Mouse (Mus musculus): Measurements from ENCODE around the gene Apbb2. TPM values are rescaled to one million over a fixed set of nuclear protein-coding genes. Genes with fewer than 3 reads are reported as not detected.
A peak's percentile ranks its signal among the peaks of the same experiment; 100 is the strongest.

Apbb2 gene
- polyA plus RNA-seq, 1 experiment from 2014 or later, result 5.6 TPM

- peaks cover 8% of the 10 kb centered on the region for H3K4me1 ChIP-seq (ENCODE audit: insufficient read depth)
- no peaks in the 10 kb centered on the region for H3K36me3 ChIP-seq (replicated peaks; ENCODE audit: insufficient read depth, low read length)
- no peak overlapping the region for H3K9ac ChIP-seq (replicated peaks)
- H3K4me2 ChIP-seq (ENCODE audit: low read depth, low read length), result peak overlapping the region; percentile 32; the same call in 1 of the 2 replicates
- 52% methylated on average over 9 of the region's 9 CpGs for WGBS (ENCODE audit: insufficient replicate concordance)
- no peak overlapping the region for H3K27ac ChIP-seq (ENCODE audit: low read depth)
- DNase-seq, result peak; percentile 31
- H3K9me3 ChIP-seq (ENCODE audit: low read length), result no peaks in the 10 kb centered on the region
- no peak overlapping the region for H3K4me3 ChIP-seq (ENCODE audit: low read depth, low read length)
- ATAC-seq, result peak; percentile 53
- no peaks in the 10 kb centered on the region for H3K27me3 ChIP-seq (ENCODE audit: insufficient read depth, low read length)
- TF ChIP-seq CTCF (IDR thresholded peaks at IDR 0.05; ENCODE audit: low read depth), result no peak
- no peak for TF ChIP-seq EP300 (IDR thresholded peaks at IDR 0.05; ENCODE audit: low read depth)
Measured at GRCm38 (mm10) chr5:66535566-66536236, 82.9 kb downstream of the Apbb2 start.

- no peak overlapping the region for H3K27ac ChIP-seq (ENCODE audit: low read depth)
- no peak for DNase-seq
- no peaks in the 10 kb centered on the region for H3K36me3 ChIP-seq (replicated peaks; ENCODE audit: insufficient read depth, low read length)
- H3K4me2 ChIP-seq (ENCODE audit: low read depth, low read length), result no peak overlapping the region
- peaks cover 8% of the 10 kb centered on the region for H3K4me1 ChIP-seq (ENCODE audit: insufficient read depth)
- no peak for ATAC-seq
- no peaks in the 10 kb centered on the region for H3K27me3 ChIP-seq (ENCODE audit: insufficient read depth, low read length)
- no peak overlapping the region for H3K4me3 ChIP-seq (ENCODE audit: low read depth, low read length)
- no peak overlapping the region for H3K9ac ChIP-seq (replicated peaks)
- 87% methylated on average over 14 of the region's 14 CpGs for WGBS (ENCODE audit: insufficient replicate concordance)
- TF ChIP-seq CTCF (IDR thresholded peaks at IDR 0.05; ENCODE audit: low read depth) (no peak), EP300 (IDR thresholded peaks at IDR 0.05; ENCODE audit: low read depth) (no peak)
- no peaks in the 10 kb centered on the region for H3K9me3 ChIP-seq (ENCODE audit: low read length)
Measured at GRCm38 (mm10) chr5:66533711-66534425, 84.7 kb downstream of the Apbb2 start.

DNA sequence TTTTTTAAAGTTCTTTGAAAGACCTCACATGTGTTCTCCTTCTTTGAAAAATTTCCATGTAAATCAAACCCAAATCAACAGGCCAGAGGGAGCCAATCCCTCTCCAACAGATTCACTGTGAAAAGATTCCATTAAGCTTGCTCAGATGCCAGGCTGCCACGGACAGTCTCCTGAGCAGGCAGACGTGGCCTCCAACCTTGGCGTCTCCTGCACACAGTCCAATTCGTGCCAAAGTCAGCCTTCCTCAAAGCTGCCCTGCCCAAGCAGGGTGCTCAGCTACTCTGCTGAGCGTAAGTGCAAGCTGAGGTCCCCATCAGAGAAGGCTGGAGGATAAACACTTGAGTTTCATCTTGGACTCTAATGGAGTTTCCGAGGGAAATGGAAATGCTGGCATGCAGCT, 85.8 kb downstream of the Apbb2 start:
- H3K27ac ChIP-seq (ENCODE audit: low read depth), result no peak overlapping the region
- no peak for ATAC-seq
- TF ChIP-seq CTCF (IDR thresholded peaks at IDR 0.05; ENCODE audit: low read depth) (no peak), EP300 (IDR thresholded peaks at IDR 0.05; ENCODE audit: low read depth) (no peak)
- no peaks in the 10 kb centered on the region for H3K9me3 ChIP-seq (ENCODE audit: low read length)
- no peaks in the 10 kb centered on the region for H3K27me3 ChIP-seq (ENCODE audit: insufficient read depth, low read length)
- no peak overlapping the region for H3K9ac ChIP-seq (replicated peaks)
- no peak for DNase-seq
- no peak overlapping the region for H3K4me2 ChIP-seq (ENCODE audit: low read depth, low read length)
- H3K36me3 ChIP-seq (replicated peaks; ENCODE audit: insufficient read depth, low read length), result no peaks in the 10 kb centered on the region
- peaks cover 8% of the 10 kb centered on the region for H3K4me1 ChIP-seq (ENCODE audit: insufficient read depth)
- H3K4me3 ChIP-seq (ENCODE audit: low read depth, low read length), result no peak overlapping the region
- WGBS (ENCODE audit: insufficient replicate concordance), result 75% methylated on average over 6 of the region's 6 CpGs

DNA sequence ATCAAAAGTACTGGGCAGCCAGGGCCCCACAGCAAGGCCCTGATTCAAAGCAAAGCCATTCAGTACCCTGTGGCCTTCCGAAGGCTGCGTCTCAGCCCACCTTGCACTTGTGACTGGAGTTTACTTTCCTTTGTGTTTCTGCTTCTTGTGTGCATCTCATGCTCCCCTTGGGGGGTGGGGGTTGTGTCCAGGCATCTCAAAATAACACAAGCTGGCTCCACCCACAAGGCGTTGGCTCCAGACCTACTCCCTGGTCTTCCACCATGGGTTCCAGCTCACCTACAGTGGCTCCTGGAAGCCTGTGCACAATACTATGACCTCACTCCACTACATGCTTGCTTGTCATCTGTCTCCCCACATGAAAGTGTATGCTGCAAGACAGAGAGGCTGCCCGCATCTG, 88.2 kb downstream of the Apbb2 start:
- Histone ChIP-seq H3K4me3 (ENCODE audit: low read depth, low read length) (no peak overlapping the region), H3K27me3 (ENCODE audit: insufficient read depth, low read length) (no peaks in the 10 kb centered on the region), H3K9ac (replicated peaks) (no peak overlapping the region), H3K4me1 (ENCODE audit: insufficient read depth) (peaks cover 8% of the 10 kb centered on the region), H3K9me3 (ENCODE audit: low read length) (no peaks in the 10 kb centered on the region), H3K36me3 (replicated peaks; ENCODE audit: insufficient read depth, low read length) (no peaks in the 10 kb centered on the region), H3K27ac (ENCODE audit: low read depth) (no peak overlapping the region), H3K4me2 (ENCODE audit: low read depth, low read length) (no peak overlapping the region)
- no peak for TF ChIP-seq CTCF (IDR thresholded peaks at IDR 0.05; ENCODE audit: low read depth)
- TF ChIP-seq EP300 (IDR thresholded peaks at IDR 0.05; ENCODE audit: low read depth), result no peak
- DNase-seq (no peak), ATAC-seq (no peak)
- 84% methylated on average over 4 of the region's 4 CpGs for WGBS (ENCODE audit: insufficient replicate concordance)

- no peak for TF ChIP-seq CTCF (IDR thresholded peaks at IDR 0.05; ENCODE audit: low read depth)
- no peak for TF ChIP-seq EP300 (IDR thresholded peaks at IDR 0.05; ENCODE audit: low read depth)
- no peaks in the 10 kb centered on the region for H3K9me3 ChIP-seq (ENCODE audit: low read length)
- no peak overlapping the region for H3K4me3 ChIP-seq (ENCODE audit: low read depth, low read length)
- ATAC-seq, result no peak
- H3K4me2 ChIP-seq (ENCODE audit: low read depth, low read length), result no peak overlapping the region
- DNase-seq, result no peak
- no peaks in the 10 kb centered on the region for H3K36me3 ChIP-seq (replicated peaks; ENCODE audit: insufficient read depth, low read length)
- peaks cover 2% of the 10 kb centered on the region; the same call in 1 of the 2 replicates for H3K4me1 ChIP-seq (ENCODE audit: insufficient read depth)
- H3K27me3 ChIP-seq (ENCODE audit: insufficient read depth, low read length), result no peaks in the 10 kb centered on the region
- WGBS (ENCODE audit: insufficient replicate concordance), result 72% methylated on average over 7 of the region's 7 CpGs
- H3K9ac ChIP-seq (replicated peaks), result no peak overlapping the region
- H3K27ac ChIP-seq (ENCODE audit: low read depth), result no peak overlapping the region
Measured at GRCm38 (mm10) chr5:66529631-66530030, 89.0 kb downstream of the Apbb2 start.

DNA sequence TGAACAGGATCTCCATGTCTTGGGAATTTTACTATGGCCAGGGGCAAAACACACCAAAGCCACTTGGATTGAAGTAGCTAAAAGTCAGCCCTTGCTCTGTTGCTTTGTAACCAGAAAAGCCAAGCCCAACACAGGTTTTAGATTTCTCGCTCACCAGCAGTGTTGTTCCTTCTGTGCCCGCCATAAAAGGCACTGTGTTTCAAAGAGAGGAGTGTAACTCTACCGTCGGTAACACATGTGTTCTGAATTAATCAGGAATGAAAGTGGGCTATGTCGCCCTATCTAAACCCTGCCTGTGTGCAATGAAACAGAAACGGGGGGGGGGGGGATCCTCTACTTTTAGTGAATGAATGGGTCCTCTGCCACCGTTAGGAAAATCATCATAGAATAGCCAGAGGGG, 90.0 kb downstream of the Apbb2 start:
- H3K27me3 ChIP-seq (ENCODE audit: insufficient read depth, low read length), result no peaks in the 10 kb centered on the region
- H3K4me3 ChIP-seq (ENCODE audit: low read depth, low read length), result no peak overlapping the region
- H3K4me1 ChIP-seq (ENCODE audit: insufficient read depth), result no peaks in the 10 kb centered on the region
- no peaks in the 10 kb centered on the region for H3K9me3 ChIP-seq (ENCODE audit: low read length)
- WGBS (ENCODE audit: insufficient replicate concordance), result 73% methylated on average over 7 of the region's 7 CpGs
- DNase-seq, result no peak
- TF ChIP-seq CTCF (IDR thresholded peaks at IDR 0.05; ENCODE audit: low read depth) (no peak), EP300 (IDR thresholded peaks at IDR 0.05; ENCODE audit: low read depth) (no peak)
- H3K4me2 ChIP-seq (ENCODE audit: low read depth, low read length), result no peak overlapping the region
- H3K27ac ChIP-seq (ENCODE audit: low read depth), result no peak overlapping the region
- H3K36me3 ChIP-seq (replicated peaks; ENCODE audit: insufficient read depth, low read length), result no peaks in the 10 kb centered on the region
- ATAC-seq, result no peak
- no peak overlapping the region for H3K9ac ChIP-seq (replicated peaks)

All from liver, postnatal 0 days (tissue).